Mouse (Mus musculus) ovary, postnatal 14 days (tissue): ENCODE data around the gene Tmem30c.

Experiments
- DNase-seq: peaks from one replicate; pipeline ENCODE4 v3.0.0; 2022; ENCODE audit warnings: low spot score

Tmem30c gene

GRCm38 (mm10) chr16:57295216-57295934, 2.7 kb upstream of the Tmem30c start:
- no peak for DNase-seq

GRCm38 (mm10) chr16:57292296-57292695, 369 bp downstream of the Tmem30c start:
- no peak for DNase-seq

GRCm38 (mm10) chr16:57291696-57292095, 969 bp downstream of the Tmem30c start:
- DNase-seq: no peak

GRCm38 (mm10) chr16:57281417-57281816, 11.2 kb downstream of the Tmem30c start:
- no peak for DNase-seq

- DNase-seq: no peak
These were observed 12.1 kb downstream of the Tmem30c start for GRCm38 (mm10) chr16:57280221-57281217.

- DNase-seq: no peak
These were observed 13.6 kb downstream of the Tmem30c start for GRCm38 (mm10) chr16:57278976-57279626.

- DNase-seq: no peak
These were observed 22.9 kb downstream of the Tmem30c start for GRCm38 (mm10) chr16:57269751-57270150.

GRCm38 (mm10) chr16:57268058-57268841, 24.4 kb downstream of the Tmem30c start:
- no peak for DNase-seq

- DNase-seq: no peak
These were observed 25.6 kb downstream of the Tmem30c start for GRCm38 (mm10) chr16:57267068-57267467.

GRCm38 (mm10) chr16:57260152-57260551, 32.5 kb downstream of the Tmem30c start:
- DNase-seq: no peak

GRCm38 (mm10) chr16:57259356-57260083, 33.1 kb downstream of the Tmem30c start:
- no peak for DNase-seq

- DNase-seq: no peak
These were observed 40.9 kb downstream of the Tmem30c start for GRCm38 (mm10) chr16:57251589-57252421.

GRCm38 (mm10) chr16:57250991-57251390, 41.7 kb downstream of the Tmem30c start:
- DNase-seq: no peak

GRCm38 (mm10) chr16:57247464-57247863, 45.2 kb downstream of the Tmem30c start:
- no peak for DNase-seq

- no peak for DNase-seq
These were observed 46.1 kb downstream of the Tmem30c start for GRCm38 (mm10) chr16:57246596-57246995.

- peak; percentile 80 for DNase-seq
These were observed 48.8 kb downstream of the Tmem30c start for GRCm38 (mm10) chr16:57243858-57244248.

GRCm38 (mm10) chr16:57243205-57243857, 49.3 kb downstream of the Tmem30c start:
- no peak for DNase-seq

GRCm38 (mm10) chr16:57242857-57243204, 49.8 kb downstream of the Tmem30c start:
- DNase-seq: no peak

- no peak for DNase-seq
These were observed 56.7 kb downstream of the Tmem30c start for GRCm38 (mm10) chr16:57235871-57236510.
